Mouse (Mus musculus): ENCODE results near the gene Cdkn1c.
A peak's percentile ranks its signal among the peaks of the same experiment; 100 is the strongest.

GRCm38 (mm10) chr7:143505823-143506222, 45.0 kb upstream of the Cdkn1c start:
- TF ChIP-seq CTCF (IDR thresholded peaks at IDR 0.05; ENCODE audit: low read depth) (peak; percentile 77), EP300 (IDR thresholded peaks at IDR 0.05; ENCODE audit: low read depth) (no peak)

All from liver, embryonic 14.5 days (tissue).